Mouse (Mus musculus) CH12.LX (cell line): Measurements from ENCODE around the gene Gm43064. TPM values are rescaled to one million over a fixed set of nuclear protein-coding genes. Genes with fewer than 3 reads are reported as not detected.

Experiments used
- DNase-seq: peaks from one replicate; pipeline ENCODE4 v3.0.0-alpha.2; 2013; ENCODE audit errors: extremely low read depth
- H3K27ac ChIP-seq: 2 replicates; pipeline ENCODE4 v1.5.1; 2012; ENCODE audit warnings: low read depth, mild to moderate bottlenecking, control low read depth, moderate library complexity; ENCODE audit not compliant: insufficient read depth
- H3K27me3 ChIP-seq: replicated peaks from 2 replicates; pipeline ENCODE3; 2012; ENCODE audit warnings: inconsistent platforms
- H3K36me3 ChIP-seq, 2 experiments: replicated peaks in 1 of 2; 2 replicates each; pipeline versions ENCODE3 to v1.6.1; 2012; ENCODE audit warnings: inconsistent platforms in 1 of 2, low read length in 1 of 2, mild to moderate bottlenecking in 1 of 2, mixed read lengths in 1 of 2, moderate library complexity in 1 of 2; ENCODE audit not compliant: control insufficient read depth in 1 of 2, insufficient read depth in 1 of 2
- H3K4me1 ChIP-seq, 2 experiments: 2 replicates each; pipeline ENCODE4 v1.6.1; 2012; ENCODE audit warnings: inconsistent platforms in 1 of 2, moderate library complexity in 1 of 2; ENCODE audit not compliant: insufficient read depth in 2 of 2, control insufficient read depth in 1 of 2
- H3K4me2 ChIP-seq: 2 replicates; pipeline ENCODE4 v1.6.1; 2012; ENCODE audit warnings: low read depth, mild to moderate bottlenecking, control low read depth; ENCODE audit not compliant: poor library complexity, insufficient read depth, severe bottlenecking
- H3K4me3 ChIP-seq, 3 experiments: fragments of 150-350 bp in 1 of 3; sonication (generic) in 1 of 3; replicated peaks in 1 of 3; 2 replicates each; pipeline versions ENCODE3 to v1.5.1; 2011 to 2012; ENCODE audit warnings: low read depth in 2 of 3, low read length in 2 of 3, mild to moderate bottlenecking in 2 of 3, moderate library complexity in 2 of 3, control low read depth in 1 of 3, improper control_type of control experiment in 1 of 3, inconsistent platforms in 1 of 3, mixed read lengths in 1 of 3; ENCODE audit not compliant: poor library complexity in 1 of 3
- H3K79me2 ChIP-seq: replicated peaks from 2 replicates; pipeline ENCODE4 v1.6.1; 2012; ENCODE audit warnings: mild to moderate bottlenecking, moderate library complexity; ENCODE audit not compliant: control insufficient read depth, poor library complexity, insufficient read depth, severe bottlenecking; ENCODE audit errors: extremely low read depth
- H3K9ac ChIP-seq: 2 replicates; pipeline ENCODE4 v1.6.1; 2012; ENCODE audit warnings: low read depth, mild to moderate bottlenecking, control low read depth, moderate library complexity; ENCODE audit not compliant: insufficient read depth
- H3K9me3 ChIP-seq: replicated peaks from 2 replicates; pipeline ENCODE3; 2012; ENCODE audit warnings: low read length, inconsistent platforms, mixed read lengths
- EP300 ChIP-seq: IDR thresholded peaks from 2 replicates; pipeline ENCODE4 v1.6.1; 2011; ENCODE audit warnings: low read length, improper control_type of control experiment
- ETS1 ChIP-seq: conservative IDR thresholded peaks from 2 replicates; pipeline ENCODE4 v1.6.1; 2012; ENCODE audit warnings: low read depth, mild to moderate bottlenecking, inconsistent platforms, low read length, improper control_type of control experiment, moderate library complexity
- MXI1 ChIP-seq: IDR thresholded peaks from 2 replicates; pipeline ENCODE4 v1.6.1; 2011; ENCODE audit warnings: mild to moderate bottlenecking, low read depth, low read length, improper control_type of control experiment
- NRF1 ChIP-seq: IDR thresholded peaks from 2 replicates; pipeline ENCODE4 v1.6.1; 2014; ENCODE audit warnings: low read depth, mild to moderate bottlenecking, inconsistent platforms, low read length, improper control_type of control experiment, moderate library complexity
- SIN3A ChIP-seq: IDR thresholded peaks from 2 replicates; pipeline ENCODE4 v1.6.1; 2012; ENCODE audit warnings: low read length, improper control_type of control experiment, inconsistent platforms
- dilution Hi-C: fragments of 300-500 bp; cut with MboI; formaldehyde crosslinking; loops from 2 replicates; pipeline ENCODE4 v1.14.3; 2020; ENCODE audit warnings: low sequenced_read_pairs; ENCODE audit not compliant: extremely low pct_unique_long_range_greater_than_20kb, extremely low pct_ligation_motif_present
- in situ Hi-C: fragments of 300-500 bp; cut with MboI; formaldehyde crosslinking; loops from 3 replicates; pipeline ENCODE4 v1.14.3; 2019; ENCODE audit warnings: low sequenced_read_pairs, low pct_ligation_motif_present, low pct_unique_long_range_greater_than_20kb, mixed read lengths
- polyA plus RNA-seq: library from polyadenylated mRNA; unstranded; fragments of >175 nt; gene quantifications from 2 replicates; pipeline ENCODE4 v1.2.1, GENCODE M21; 2012; ENCODE audit warnings: low read depth; ENCODE audit not compliant: insufficient read length
- total RNA-seq, 2 experiments: library from RNA; depleted of rRNA; stranded (reverse); fragments of 300-350 nt in 1 of 2; fragments of >200 nt in 1 of 2; gene quantifications; 2 replicates each; pipeline ENCODE4 v1.2.3; 2012 to 2014

The Gm43064 gene
- total and polyA plus RNA-seq, 3 experiments: 0.91 to 3.1 TPM; not detected in 1

DNA sequence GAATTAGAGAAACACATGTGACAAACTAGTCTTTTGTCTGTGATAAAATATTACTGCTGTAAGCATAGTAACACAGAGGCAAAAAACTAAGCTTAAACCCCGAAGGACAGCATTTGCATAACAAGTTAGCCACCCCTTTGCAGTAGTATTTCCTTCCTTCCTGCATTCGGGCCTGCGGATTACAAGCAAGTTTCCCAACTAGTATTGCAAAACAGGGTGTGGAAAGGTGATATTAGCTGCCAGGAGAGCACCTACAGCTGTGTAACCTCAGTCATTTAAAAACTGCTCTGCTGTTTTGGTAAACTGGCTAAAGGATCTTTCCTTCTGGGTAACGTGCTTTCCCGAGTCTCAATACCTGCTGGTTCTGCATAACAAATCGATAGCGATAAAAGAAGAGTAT is 22.1 kb upstream of the Gm43064 start:
- dilution Hi-C loops: no loop called here
- Histone ChIP-seq H3K9ac (no peak overlapping the region), H3K4me2 (peak overlapping the region; percentile 68; the same call in 1 of the 2 replicates)

DNA sequence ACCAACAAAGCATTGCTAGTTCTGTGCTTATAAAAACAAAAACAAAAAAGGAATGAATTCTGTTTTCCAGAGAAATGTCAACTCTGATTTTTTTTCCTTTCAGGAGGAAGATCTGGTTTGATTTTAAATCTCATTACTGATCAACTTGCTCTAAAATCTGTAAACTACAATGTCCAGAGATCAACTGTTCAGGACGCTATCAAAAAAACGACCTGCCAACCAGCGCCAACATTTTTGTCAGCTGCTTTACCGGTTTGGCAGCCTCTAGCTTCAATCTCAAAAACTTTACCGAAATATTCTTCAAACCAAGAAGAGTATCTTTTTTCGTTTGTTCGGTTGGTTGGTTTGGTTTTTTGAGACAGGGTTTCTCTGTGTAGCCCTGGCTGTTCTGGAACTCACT is 20.3 kb upstream of the Gm43064 start:
- DNase-seq: no peak
- H3K79me2 ChIP-seq: peaks cover 67% of the 10 kb centered on the region
- dilution Hi-C loops (no loop called here), in situ Hi-C loops (loop anchor here (5.0 kb wide), 1 partner anchor 37 kb away; no protein-coding TSS in a partner anchor)
- peak overlapping the region; percentile 83 for H3K9ac ChIP-seq
- peaks cover 11 to 66% of the 10 kb centered on the region in 2 experiments; a peak in 3 of 4 replicates for H3K4me1 ChIP-seq
- TF ChIP-seq EP300 (no peak), SIN3A (0 out of 2 replicates have a peak, but pooled peaks have one; percentile 5)
- H3K36me3 ChIP-seq: peaks cover 0 to 3% of the 10 kb centered on the region in 2 experiments
- H3K27me3 ChIP-seq: no peaks in the 10 kb centered on the region
- H3K4me3 ChIP-seq: peak overlapping the region; percentile 89 to 98 (median 93)
- H3K4me2 ChIP-seq: peak overlapping the region; percentile 82
- H3K9me3 ChIP-seq: no peaks in the 10 kb centered on the region
- H3K27ac ChIP-seq: peak overlapping the region; percentile 52; the same call in 1 of the 2 replicates

More for the DNA sequence above, 22.1 kb upstream of the Gm43064 start:
- H3K4me1 ChIP-seq: peaks cover 9 to 68% of the 10 kb centered on the region in 2 experiments
- no peak overlapping the region for H3K4me3 ChIP-seq
- no peak for TF ChIP-seq NRF1
- TF ChIP-seq EP300: peak; percentile 55; the same call in 1 of the 2 replicates
- TF ChIP-seq ETS1: 0 out of 2 replicates have a peak, but pooled peaks have one; percentile 10
- no peak for DNase-seq
- peaks cover 0 to 3% of the 10 kb centered on the region in 2 experiments for H3K36me3 ChIP-seq
- peak overlapping the region; percentile 43 for H3K27ac ChIP-seq
- H3K79me2 ChIP-seq: peaks cover 85% of the 10 kb centered on the region
- in situ Hi-C loops: loop anchor here (5.0 kb wide), 1 partner anchor 35 kb away; no protein-coding TSS in a partner anchor
- H3K9me3 ChIP-seq: no peaks in the 10 kb centered on the region
- no peaks in the 10 kb centered on the region for H3K27me3 ChIP-seq

DNA sequence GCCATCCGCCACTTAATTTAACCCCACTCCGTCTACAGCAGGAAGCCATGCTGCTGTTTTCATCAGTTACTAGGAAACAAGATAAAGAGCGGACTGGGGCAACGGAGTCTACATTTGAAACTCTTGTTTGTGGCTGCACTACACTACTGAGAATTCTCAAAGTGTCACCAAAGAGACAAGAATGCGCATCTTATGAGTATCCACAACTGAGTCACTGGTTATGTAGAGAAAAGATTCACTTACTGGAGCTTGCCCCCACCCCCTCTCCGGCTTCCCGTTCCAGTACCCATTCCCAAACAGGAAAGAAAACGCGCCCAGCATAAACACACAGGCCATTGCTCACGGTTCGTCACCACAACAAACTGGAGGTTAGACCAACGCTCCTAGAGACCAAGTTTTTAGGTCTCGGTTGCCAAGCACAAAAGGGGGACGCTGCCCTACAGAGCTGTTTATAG is 19.5 kb upstream of the Gm43064 start:
- dilution Hi-C loops (no loop called here), in situ Hi-C loops (loop anchor here (5.0 kb wide), 1 partner anchor 38 kb away; no protein-coding TSS in a partner anchor)
- Histone ChIP-seq H3K4me2 (peak overlapping the region; percentile 82), H3K4me1 (peaks cover 11 to 59% of the 10 kb centered on the region in 2 experiments; a peak in 3 of 4 replicates), H3K9me3 (no peaks in the 10 kb centered on the region), H3K9ac (peak overlapping the region; percentile 83), H3K36me3 (peaks cover 0 to 3% of the 10 kb centered on the region in 2 experiments), H3K79me2 (peaks cover 59% of the 10 kb centered on the region), H3K27me3 (no peaks in the 10 kb centered on the region), H3K4me3 (peak overlapping the region; percentile 89 to 98 (median 93)), H3K27ac (peak overlapping the region; percentile 83)
- no peak for DNase-seq
- TF ChIP-seq MXI1: 0 out of 2 replicates have a peak, but pooled peaks have one; percentile 7
- peak; percentile 15; the same call in 1 of the 2 replicates for TF ChIP-seq SIN3A
- TF ChIP-seq NRF1: no peak
